Mouse (Mus musculus) kidney, adult 9 months (tissue): ENCODE results near the gene Rps6ka5.

ENCODE experiments used
- DNase-seq: peaks from one replicate; pipeline ENCODE4 v3.0.0; 2022

Rps6ka5 gene

GRCm38 (mm10) chr12:100655972-100656371 is 70.8 kb downstream of the Rps6ka5 start:
- no peak for DNase-seq

DNA sequence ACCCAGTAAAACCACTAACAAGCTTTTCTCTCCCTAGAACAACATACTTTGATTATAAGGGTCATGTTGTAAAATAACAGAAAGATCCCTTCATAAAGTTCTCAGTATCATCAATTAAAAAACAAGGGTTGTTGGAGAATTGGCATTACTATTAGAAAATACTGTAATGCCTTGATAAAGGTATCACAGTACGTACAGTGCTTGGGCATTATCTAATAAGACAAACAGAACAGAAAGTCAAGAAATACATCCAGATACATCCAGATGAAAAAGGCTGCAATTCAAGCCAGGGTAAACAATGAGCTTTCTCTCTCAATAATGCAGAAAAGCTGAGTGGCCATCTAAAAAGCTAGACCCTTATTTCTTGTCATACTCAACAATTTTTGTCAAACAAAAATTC is 84.8 kb downstream of the Rps6ka5 start:
- no peak for DNase-seq

- DNase-seq, result no peak
Measured at GRCm38 (mm10) chr12:100640726-100641125, 86.1 kb downstream of the Rps6ka5 start.

DNA sequence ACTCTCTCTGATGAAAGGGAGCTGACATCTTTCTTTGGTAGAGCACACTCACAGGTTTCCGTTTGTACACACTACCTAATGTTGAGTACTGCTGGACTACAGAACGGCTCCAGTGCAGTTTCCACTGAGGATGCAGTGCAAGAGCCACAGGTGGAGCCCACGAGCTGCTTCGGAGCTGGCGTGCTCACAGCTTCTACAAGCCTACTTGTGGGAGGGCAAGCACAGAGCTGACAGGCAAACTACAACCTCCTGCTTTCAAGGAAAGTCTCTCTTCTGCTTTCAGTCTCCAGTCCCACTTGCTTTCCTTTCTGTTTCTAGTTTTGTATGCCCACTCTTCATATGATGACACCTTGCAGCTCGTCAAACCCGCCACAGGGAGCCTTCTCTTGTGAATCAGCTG is 87.1 kb downstream of the Rps6ka5 start:
- peak; percentile 36 for DNase-seq

DNA sequence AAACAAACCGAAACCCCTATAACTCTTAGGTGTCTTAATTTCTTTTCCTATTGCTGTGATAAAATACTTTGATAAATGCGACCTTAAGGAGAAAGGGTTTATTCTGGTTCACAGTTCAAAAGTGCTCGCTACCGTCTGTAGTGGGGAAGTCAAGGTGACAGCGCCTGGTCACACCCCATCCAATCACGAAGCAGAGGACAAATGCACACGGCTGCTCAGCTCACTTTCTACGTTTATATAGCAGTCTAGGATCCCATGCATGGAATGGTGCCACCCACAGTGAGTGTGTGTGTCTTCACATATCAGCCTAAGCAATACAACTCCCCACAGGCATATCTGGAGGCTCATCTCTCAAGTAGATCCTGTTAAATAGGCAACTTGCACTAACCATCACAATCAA is 88.9 kb downstream of the Rps6ka5 start:
- DNase-seq, result no peak

DNA sequence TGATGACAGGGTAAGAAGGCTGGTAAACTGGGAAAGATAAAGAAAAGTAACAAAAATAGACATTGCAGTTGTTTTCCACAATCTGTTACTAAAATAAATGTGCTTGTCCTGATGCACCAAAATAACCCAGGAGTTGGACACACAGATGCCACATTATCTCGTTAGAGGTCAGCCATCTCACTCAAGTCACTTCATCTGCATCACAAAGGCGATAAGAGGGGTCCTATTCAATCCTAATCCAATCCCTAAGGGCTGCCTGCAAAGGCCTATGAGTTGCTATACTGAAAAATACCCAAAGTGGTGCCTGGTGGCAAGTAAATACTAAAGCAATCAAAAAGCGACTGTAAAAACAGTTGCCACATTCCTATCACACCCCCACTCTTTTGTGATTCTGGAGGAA is 90.0 kb downstream of the Rps6ka5 start:
- DNase-seq, result no peak

DNA sequence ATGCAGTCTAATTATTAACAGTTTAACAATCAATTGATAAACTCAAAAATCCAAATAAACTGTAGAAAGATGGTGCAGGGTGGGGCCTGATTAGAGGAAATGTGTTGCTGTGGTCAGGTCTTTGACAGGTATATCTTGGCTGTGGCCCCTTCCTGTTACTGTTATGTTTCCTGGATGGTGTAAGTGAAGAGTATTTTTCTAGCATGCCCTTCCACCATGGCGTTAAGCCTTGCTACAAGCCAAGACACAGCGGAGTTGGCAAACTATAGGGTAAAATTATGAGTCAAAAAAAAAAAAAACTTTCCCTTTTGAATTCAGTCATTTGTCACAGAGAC is 90.5 kb downstream of the Rps6ka5 start:
- no peak for DNase-seq

DNA sequence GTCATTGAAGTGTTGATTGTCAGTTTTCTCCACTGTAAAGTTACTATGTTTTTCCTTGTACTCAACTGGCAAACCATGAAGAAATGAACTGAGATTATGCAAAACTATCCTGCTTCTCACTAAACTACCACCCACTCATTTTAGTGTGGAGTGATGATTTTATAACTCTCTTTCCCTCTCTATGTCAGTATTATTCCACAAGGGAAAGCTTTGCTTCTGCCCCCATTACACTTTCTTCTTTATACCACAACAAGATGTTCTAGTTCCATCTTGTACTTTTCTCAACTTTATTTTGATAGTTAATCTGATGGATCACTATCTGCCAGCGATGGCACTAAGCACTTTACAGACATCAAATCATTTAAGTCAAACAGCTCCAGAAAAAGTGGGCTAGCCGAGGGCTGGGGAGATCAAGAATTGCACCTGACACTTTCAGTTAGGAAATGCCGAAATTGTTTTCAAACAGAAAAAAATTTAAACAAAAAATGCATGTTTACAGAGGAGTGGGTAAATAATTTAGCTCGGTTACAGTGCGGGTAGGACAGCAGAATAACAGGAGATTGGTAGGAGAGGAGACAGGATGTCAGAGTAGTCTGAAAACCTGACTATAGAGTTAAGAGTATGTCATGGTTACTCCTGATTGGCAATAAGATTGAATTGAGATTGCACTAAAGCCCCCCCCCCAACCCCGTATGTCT is 91.0 kb downstream of the Rps6ka5 start:
- DNase-seq, result no peak

GRCm38 (mm10) chr12:100633231-100633630 is 93.6 kb downstream of the Rps6ka5 start:
- no peak for DNase-seq

GRCm38 (mm10) chr12:100631286-100631685 is 95.5 kb downstream of the Rps6ka5 start:
- no peak for DNase-seq

DNA sequence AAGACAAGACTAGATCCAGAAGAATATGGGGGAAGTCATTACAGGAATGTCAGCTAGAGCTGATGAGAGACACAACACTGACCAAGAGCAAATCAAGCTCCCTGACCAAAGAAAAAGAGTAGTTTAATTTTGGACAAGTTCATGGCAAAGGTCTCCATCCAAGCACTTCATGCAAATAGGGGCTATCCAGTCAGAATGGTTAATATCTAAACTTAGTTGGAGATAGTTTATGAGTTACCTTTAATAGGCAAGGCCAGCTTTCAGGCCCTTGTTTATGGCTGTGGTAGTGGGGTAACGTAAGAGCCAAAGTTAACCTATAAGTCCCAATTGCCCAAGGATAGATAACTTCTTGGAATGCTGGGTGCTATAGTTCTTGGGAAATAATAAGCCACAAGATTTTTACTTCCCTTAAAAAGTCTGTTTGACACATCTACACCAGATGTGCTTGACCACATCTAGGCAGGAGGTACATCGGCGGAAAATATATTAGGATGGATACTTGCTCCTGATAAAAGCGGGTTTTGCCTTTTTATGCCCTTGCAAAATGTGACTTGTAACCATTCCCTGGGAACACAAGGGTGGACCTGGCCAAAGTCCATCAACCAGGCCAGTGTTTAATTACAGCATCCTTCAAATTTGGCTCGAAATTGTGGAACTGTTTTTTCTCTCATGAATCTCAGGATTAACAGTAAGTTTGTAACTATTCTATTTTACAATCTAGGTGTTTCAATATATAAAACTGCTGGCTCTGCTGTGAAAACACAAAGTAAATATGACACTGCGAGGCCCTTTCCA is 97.5 kb downstream of the Rps6ka5 start:
- peak; percentile 71 for DNase-seq

DNA sequence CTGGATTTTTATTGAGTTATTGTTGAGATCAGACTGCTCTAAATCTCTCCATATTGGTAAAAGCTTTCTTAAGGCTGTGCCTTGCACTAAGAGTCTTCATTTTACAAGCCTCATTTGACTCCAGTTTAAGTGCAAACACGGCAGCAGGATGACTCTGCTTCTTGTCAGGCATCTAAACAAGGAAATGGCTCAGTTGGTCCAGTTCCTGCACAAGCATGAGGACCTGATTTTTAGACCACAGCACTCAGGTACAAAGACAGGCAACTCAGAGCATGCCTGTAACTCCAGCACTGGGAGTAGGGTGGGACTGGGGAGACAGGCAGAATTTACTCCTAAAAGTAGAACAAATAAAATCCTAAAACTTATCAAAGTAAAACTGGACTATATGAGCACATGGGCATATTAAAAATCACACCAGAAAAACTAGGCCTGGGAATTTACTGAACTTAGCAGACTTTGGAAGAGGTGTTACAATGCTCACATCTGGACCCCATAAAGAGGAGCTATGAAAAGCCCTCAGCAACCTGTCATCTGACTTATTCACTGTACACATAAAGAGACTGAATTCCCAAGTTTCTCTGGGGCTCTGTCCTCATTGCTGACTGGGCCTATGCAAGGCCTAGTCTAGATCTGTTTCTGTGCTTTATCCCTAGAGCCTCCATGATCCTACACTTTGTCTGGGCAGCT is 99.6 kb downstream of the Rps6ka5 start:
- no peak for DNase-seq

GRCm38 (mm10) chr12:100626273-100626990 is 100.4 kb downstream of the Rps6ka5 start:
- DNase-seq, result peak; percentile 19

DNA sequence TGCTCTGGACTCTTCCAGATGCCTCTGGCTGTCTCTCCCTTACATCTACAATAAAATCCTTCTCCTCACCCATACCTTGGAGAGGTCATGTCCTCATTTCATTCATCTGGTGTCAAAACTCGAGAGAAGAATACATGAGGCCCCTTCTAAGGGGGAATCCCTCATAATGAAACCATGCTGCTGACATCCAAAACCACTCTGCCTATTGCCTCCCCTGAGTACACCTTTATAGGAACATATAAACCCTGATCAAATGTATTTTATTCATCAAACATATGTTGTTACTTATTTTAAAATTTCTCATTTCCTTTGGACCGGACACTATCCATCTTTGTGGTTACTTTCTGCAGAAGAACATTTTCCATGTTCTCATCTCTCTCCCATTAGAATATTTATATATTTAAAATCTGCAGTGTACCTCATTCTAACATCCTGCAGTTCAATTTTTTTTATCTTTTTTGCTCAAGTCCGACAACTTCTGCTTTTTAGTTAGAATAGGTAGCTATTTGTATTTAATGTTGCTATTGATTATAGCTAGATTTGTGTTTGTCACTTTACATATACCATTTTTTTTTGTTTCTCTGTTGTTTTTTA is 101.8 kb downstream of the Rps6ka5 start:
- no peak for DNase-seq

DNA sequence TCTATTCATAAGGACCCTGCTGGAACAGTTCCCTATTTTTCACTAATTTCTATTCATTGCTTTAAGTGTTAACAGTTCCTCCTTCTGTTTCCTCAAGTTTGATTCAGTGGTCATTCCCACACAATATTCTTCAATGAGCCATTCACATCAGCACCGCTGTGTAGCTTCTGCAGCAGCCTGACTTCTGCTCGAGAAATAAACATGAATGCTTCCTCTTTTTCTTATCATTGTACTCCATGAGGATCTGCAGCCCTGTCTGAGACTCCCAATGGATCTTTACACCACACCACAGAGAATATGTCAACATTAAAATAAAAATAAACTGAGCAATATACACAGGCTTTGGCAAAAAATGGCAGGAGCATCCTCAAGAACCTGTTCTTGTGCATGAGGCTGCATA is 111.5 kb downstream of the Rps6ka5 start:
- DNase-seq, result no peak

DNA sequence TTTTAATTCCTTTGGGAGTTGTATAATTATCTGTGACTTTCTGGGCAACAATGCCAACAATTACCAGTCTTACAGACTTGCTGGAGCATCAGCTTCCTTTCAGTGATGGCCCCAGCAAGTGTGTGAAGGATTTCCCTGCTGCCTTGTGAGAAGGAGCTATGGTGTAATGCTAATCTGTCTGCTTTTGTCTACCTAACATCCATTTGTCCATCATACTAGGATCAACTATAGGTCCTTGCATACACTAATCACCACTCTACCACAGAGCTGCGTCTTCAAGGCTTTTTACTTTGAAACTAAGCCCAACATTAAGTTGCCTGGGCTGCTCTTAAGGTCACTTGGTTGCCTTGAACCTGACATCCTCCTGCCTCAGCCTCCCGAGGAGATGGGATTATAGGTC is 112.9 kb downstream of the Rps6ka5 start:
- no peak for DNase-seq

DNA sequence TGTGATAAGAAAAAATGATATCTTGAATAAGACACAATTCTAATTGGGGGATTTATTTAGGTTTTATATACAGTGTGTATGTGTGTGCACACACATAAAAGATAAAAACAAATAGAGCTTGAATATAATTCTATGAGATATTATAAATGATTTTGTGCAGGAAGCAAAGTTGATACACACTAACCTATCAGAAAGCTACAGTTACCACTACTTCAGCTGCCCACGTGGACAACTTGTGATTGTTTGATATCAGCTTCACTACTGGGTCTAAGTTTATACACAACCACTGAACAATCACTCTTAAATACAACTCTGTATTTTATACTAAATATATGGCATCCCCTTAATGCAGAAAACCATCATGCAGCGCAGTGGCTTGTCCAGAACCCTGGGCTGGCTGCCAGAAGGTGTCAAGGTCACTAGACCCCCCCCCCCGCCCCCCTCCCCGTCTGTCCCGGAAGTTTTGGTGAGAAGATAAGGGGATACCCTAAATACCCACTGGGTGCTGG is 113.5 kb downstream of the Rps6ka5 start:
- DNase-seq, result no peak

DNA sequence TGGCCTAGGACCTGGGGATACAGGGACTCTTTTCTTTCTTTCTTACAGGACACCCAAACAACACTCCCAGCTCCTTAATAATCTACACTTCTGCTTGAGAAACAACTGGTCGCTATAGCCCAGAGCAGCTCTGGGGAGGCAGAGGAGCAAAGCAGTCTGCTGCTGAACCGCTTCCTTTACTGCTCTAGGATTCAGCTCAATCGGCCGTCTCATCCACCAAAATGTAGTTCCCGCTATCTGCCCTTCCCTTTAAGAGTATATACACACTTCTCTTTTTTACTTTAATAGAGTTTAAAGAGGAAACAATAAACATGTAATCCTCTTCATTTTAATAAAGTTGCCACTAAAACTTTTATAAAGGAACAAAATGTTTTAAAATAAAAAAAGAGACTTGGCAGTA is 117.0 kb downstream of the Rps6ka5 start:
- DNase-seq, result no peak

- DNase-seq, result no peak
Measured at GRCm38 (mm10) chr12:100609064-100609463, 117.7 kb downstream of the Rps6ka5 start.

GRCm38 (mm10) chr12:100606733-100607132 is 120.0 kb downstream of the Rps6ka5 start:
- DNase-seq, result peak; percentile 39

DNA sequence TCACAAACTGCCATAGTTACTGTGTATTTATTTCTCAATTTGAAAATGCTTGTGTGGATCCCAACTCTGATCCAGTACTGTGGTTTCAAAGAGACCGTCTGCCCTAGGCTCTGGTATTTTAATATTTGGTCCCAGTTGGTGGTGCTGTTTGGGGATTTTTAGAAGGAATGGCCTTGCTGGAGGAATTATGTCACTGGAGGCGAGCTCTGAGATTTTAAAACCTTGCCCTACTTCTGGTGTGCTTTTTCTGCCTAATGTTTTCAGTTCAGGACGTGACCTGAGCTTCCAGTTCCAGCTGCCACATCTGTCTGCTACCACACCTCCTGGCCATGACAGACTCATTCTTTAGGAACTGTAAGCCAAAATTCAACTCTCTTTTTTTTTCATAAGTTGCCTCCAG is 121.2 kb downstream of the Rps6ka5 start:
- peak; percentile 14 for DNase-seq

DNA sequence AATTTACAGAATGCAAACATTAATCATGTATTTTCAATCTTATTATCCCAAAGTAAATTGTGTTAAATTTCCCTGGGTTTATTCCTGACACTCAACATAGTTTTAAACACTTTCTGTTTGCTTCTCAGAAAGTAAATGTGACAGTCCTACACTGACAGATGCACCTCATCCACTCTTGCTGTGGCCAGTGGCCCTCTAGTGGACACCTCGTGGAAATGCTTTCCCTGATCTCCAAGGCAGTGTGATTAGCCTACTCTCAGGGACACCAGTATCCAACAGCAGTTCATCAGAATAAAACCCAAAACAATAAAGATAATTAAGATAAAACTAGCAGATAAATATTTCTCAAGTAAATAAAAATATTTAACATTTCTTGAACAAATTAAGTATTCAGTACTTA is 122.2 kb downstream of the Rps6ka5 start:
- DNase-seq, result peak; percentile 57

- DNase-seq, result no peak
Measured at GRCm38 (mm10) chr12:100594700-100595099, 132.1 kb downstream of the Rps6ka5 start.
